Mouse (Mus musculus) myocyte (in vitro differentiated cells): ENCODE results near the gene Zfp324.

Experiments
- CEBPB ChIP-seq: IDR thresholded peaks from 2 replicates; pipeline ENCODE4 v1.6.1; 2011; ENCODE audit warnings: mild to moderate bottlenecking, moderate library complexity; ENCODE audit not compliant: poor library complexity, insufficient read depth, severe bottlenecking
- POLR2A ChIP-seq: IDR thresholded peaks from one replicate; pipeline ENCODE4 v1.6.1; 2011; ENCODE audit warnings: low read depth, mild to moderate bottlenecking, control low read depth, moderate library complexity; ENCODE audit not compliant: insufficient read length
- REST ChIP-seq: IDR thresholded peaks from one replicate; pipeline ENCODE4 v1.6.1; 2011; ENCODE audit warnings: mild to moderate bottlenecking, control low read depth, moderate library complexity; ENCODE audit not compliant: insufficient read depth, insufficient read length

GRCm38 (mm10) chr7:13013671-13014070 is 48.0 kb downstream of the Zfp324 start:
- TF ChIP-seq POLR2A (no peak), REST (no peak), CEBPB (no peak)
